Mouse (Mus musculus) spleen, adult 2 months (tissue): Measurements from ENCODE around the gene Mrpl38.

ENCODE experiments used
- CTCF ChIP-seq: fragments of 200-500 bp; IDR thresholded peaks from 2 replicates; pipeline ENCODE4 v1.5.1; 2011; ENCODE audit warnings: mild to moderate bottlenecking, inconsistent platforms; ENCODE audit not compliant: insufficient read depth, insufficient read length, insufficient replicate concordance; ENCODE audit errors: extremely low read depth
- POLR2A ChIP-seq: fragments of 200-500 bp; IDR thresholded peaks from 2 replicates; pipeline ENCODE4 v1.6.1; 2011; ENCODE audit warnings: low read depth, low read length, inconsistent platforms

- TF ChIP-seq POLR2A (no peak), CTCF (no peak)
Measured at GRCm38 (mm10) chr11:116176010-116176409, 37.3 kb upstream of the Mrpl38 start.
